Mouse (Mus musculus): ENCODE measurements at regions not wholly inside any gene's neighbourhood (a gene's known extent, or its start where the extent isn't known, plus 50 kb on each side); places are given as distances from the start of the nearest gene placed in this dataset.
A peak's percentile ranks its signal among the peaks of the same experiment; 100 is the strongest.
"Not testable (repeated sequence)": the region's sequence is repeated elsewhere in the genome, so short reads cannot be mapped to it uniquely, and the experiment has no call there.

GRCm38 (mm10) chr17:15242976-15243635 lies 133.6 kb downstream of the Dll1 start:
- H3K27me3 ChIP-seq = 0 out of 2 replicates have a peak, but pooled peaks cover 6% of the 10 kb centered on the region
- no peak overlapping the region for H3K4me3 ChIP-seq (replicated peaks)
- WGBS = 75% methylated on average over 6 of the region's 6 CpGs
- no peaks in the 10 kb centered on the region for H3K36me3 ChIP-seq
- no peaks in the 10 kb centered on the region for H3K9me3 ChIP-seq (replicated peaks)
- H3K27ac ChIP-seq = no peak overlapping the region
- peaks cover 6% of the 10 kb centered on the region for H3K4me1 ChIP-seq
- no peak overlapping the region for H3K4me2 ChIP-seq
- H3K9ac ChIP-seq = no peak overlapping the region
- no peak for ATAC-seq (replicated peaks; ENCODE audit: low FRiP score)

- H3K9me3 ChIP-seq (replicated peaks) = no peaks in the 10 kb centered on the region
- H3K4me3 ChIP-seq (replicated peaks) = no peak overlapping the region
- no peaks in the 10 kb centered on the region for H3K36me3 ChIP-seq
- no peaks in the 10 kb centered on the region for H3K4me1 ChIP-seq
- H3K4me2 ChIP-seq = no peak overlapping the region
- H3K9ac ChIP-seq = no peak overlapping the region
- no peak for ATAC-seq (replicated peaks; ENCODE audit: low FRiP score)
- WGBS = 87% methylated on average over 8 of the region's 8 CpGs
- no peak overlapping the region for H3K27ac ChIP-seq
- 0 out of 2 replicates have a peak, but pooled peaks cover 3% of the 10 kb centered on the region for H3K27me3 ChIP-seq
These were observed 134.3 kb downstream of the Dll1 start for GRCm38 (mm10) chr17:15242356-15242755.

- 84% methylated on average over 1 of the region's 1 CpGs for WGBS
- Histone ChIP-seq H3K4me2 (no peak overlapping the region), H3K36me3 (no peaks in the 10 kb centered on the region), H3K27me3 (no peaks in the 10 kb centered on the region), H3K4me3 (replicated peaks) (no peak overlapping the region), H3K9me3 (replicated peaks) (no peaks in the 10 kb centered on the region), H3K27ac (no peak overlapping the region), H3K4me1 (no peaks in the 10 kb centered on the region), H3K9ac (no peak overlapping the region)
- ATAC-seq (replicated peaks; ENCODE audit: low FRiP score) = no peak
These were observed 135.2 kb downstream of the Dll1 start for GRCm38 (mm10) chr17:15241491-15241890.

- not testable (repeated sequence) for H3K27ac ChIP-seq; H3K27me3 ChIP-seq; ATAC-seq (replicated peaks; ENCODE audit: low FRiP score); H3K4me3 ChIP-seq (replicated peaks); H3K9ac ChIP-seq; H3K9me3 ChIP-seq (replicated peaks); H3K4me2 ChIP-seq; H3K4me1 ChIP-seq; H3K36me3 ChIP-seq
- 73% methylated on average over 12 of the region's 12 CpGs for WGBS
These were observed 136.0 kb downstream of the Dll1 start for GRCm38 (mm10) chr17:15240641-15241040.

GRCm38 (mm10) chr17:15240011-15240410 lies 136.7 kb downstream of the Dll1 start:
- Histone ChIP-seq H3K27me3 (no peaks in the 10 kb centered on the region), H3K9ac (no peak overlapping the region), H3K4me3 (replicated peaks) (no peak overlapping the region), H3K4me2 (no peak overlapping the region), H3K36me3 (no peaks in the 10 kb centered on the region), H3K9me3 (replicated peaks) (no peaks in the 10 kb centered on the region), H3K27ac (no peak overlapping the region), H3K4me1 (no peaks in the 10 kb centered on the region)
- no peak for ATAC-seq (replicated peaks; ENCODE audit: low FRiP score)
- 94% methylated on average over 7 of the region's 7 CpGs for WGBS

- no peak for ATAC-seq (replicated peaks; ENCODE audit: low FRiP score)
- 88% methylated on average over 6 of the region's 6 CpGs for WGBS
- H3K4me2 ChIP-seq = no peak overlapping the region
- no peaks in the 10 kb centered on the region for H3K4me1 ChIP-seq
- H3K9me3 ChIP-seq (replicated peaks) = no peaks in the 10 kb centered on the region
- H3K27me3 ChIP-seq = no peaks in the 10 kb centered on the region
- H3K9ac ChIP-seq = no peak overlapping the region
- no peak overlapping the region for H3K4me3 ChIP-seq (replicated peaks)
- no peak overlapping the region for H3K27ac ChIP-seq
- no peaks in the 10 kb centered on the region for H3K36me3 ChIP-seq
These were observed 141.6 kb downstream of the Dll1 start for GRCm38 (mm10) chr17:15235041-15235440.

- Histone ChIP-seq H3K36me3 (no peaks in the 10 kb centered on the region), H3K4me1 (no peaks in the 10 kb centered on the region), H3K4me3 (replicated peaks) (no peak overlapping the region), H3K9ac (no peak overlapping the region), H3K27ac (no peak overlapping the region), H3K4me2 (no peak overlapping the region), H3K27me3 (no peaks in the 10 kb centered on the region), H3K9me3 (replicated peaks) (no peaks in the 10 kb centered on the region)
- no peak for ATAC-seq (replicated peaks; ENCODE audit: low FRiP score)
- 57% methylated on average over 5 of the region's 5 CpGs for WGBS
These were observed 145.5 kb downstream of the Dll1 start for GRCm38 (mm10) chr17:15231175-15231574.

GRCm38 (mm10) chr17:15229159-15229558 lies 147.5 kb downstream of the Dll1 start:
- ATAC-seq (replicated peaks; ENCODE audit: low FRiP score) = no peak

GRCm38 (mm10) chr17:15228077-15228476 lies 148.6 kb downstream of the Dll1 start:
- H3K27me3 ChIP-seq = no peaks in the 10 kb centered on the region
- WGBS = 77% methylated on average over 8 of the region's 8 CpGs
- ATAC-seq (replicated peaks; ENCODE audit: low FRiP score) = no peak
- no peak overlapping the region for H3K27ac ChIP-seq
- H3K4me3 ChIP-seq (replicated peaks) = no peak overlapping the region
- H3K4me1 ChIP-seq = no peaks in the 10 kb centered on the region
- no peaks in the 10 kb centered on the region for H3K9me3 ChIP-seq (replicated peaks)
- no peaks in the 10 kb centered on the region for H3K36me3 ChIP-seq
- H3K4me2 ChIP-seq = no peak overlapping the region
- H3K9ac ChIP-seq = no peak overlapping the region

More at GRCm38 (mm10) chr17:15229159-15229558, 147.5 kb downstream of the Dll1 start:
- H3K4me1 ChIP-seq = no peaks in the 10 kb centered on the region
- no peak overlapping the region for H3K9ac ChIP-seq
- H3K27ac ChIP-seq = no peak overlapping the region
- H3K4me3 ChIP-seq (replicated peaks) = no peak overlapping the region
- H3K9me3 ChIP-seq (replicated peaks) = no peaks in the 10 kb centered on the region
- H3K36me3 ChIP-seq = no peaks in the 10 kb centered on the region
- H3K27me3 ChIP-seq = no peaks in the 10 kb centered on the region
- no peak overlapping the region for H3K4me2 ChIP-seq
- WGBS = 67% methylated on average over 6 of the region's 6 CpGs

- H3K4me2 ChIP-seq = no peak overlapping the region
- no peaks in the 10 kb centered on the region for H3K9me3 ChIP-seq (replicated peaks)
- no peaks in the 10 kb centered on the region for H3K4me1 ChIP-seq
- no peaks in the 10 kb centered on the region for H3K27me3 ChIP-seq
- ATAC-seq (replicated peaks; ENCODE audit: low FRiP score) = no peak
- no peaks in the 10 kb centered on the region for H3K36me3 ChIP-seq
- no peak overlapping the region for H3K9ac ChIP-seq
- H3K4me3 ChIP-seq (replicated peaks) = no peak overlapping the region
- H3K27ac ChIP-seq = no peak overlapping the region
- WGBS = 92% methylated on average over 10 of the region's 10 CpGs
These were observed 152.8 kb downstream of the Dll1 start for GRCm38 (mm10) chr17:15223826-15224225.

- Histone ChIP-seq H3K27ac (no peak overlapping the region), H3K36me3 (no peaks in the 10 kb centered on the region), H3K27me3 (no peaks in the 10 kb centered on the region), H3K4me3 (replicated peaks) (no peak overlapping the region), H3K9ac (no peak overlapping the region), H3K4me2 (no peak overlapping the region), H3K9me3 (replicated peaks) (no peaks in the 10 kb centered on the region), H3K4me1 (no peaks in the 10 kb centered on the region)
- WGBS = 79% methylated on average over 3 of the region's 3 CpGs
- no peak for ATAC-seq (replicated peaks; ENCODE audit: low FRiP score)
These were observed 153.7 kb downstream of the Dll1 start for GRCm38 (mm10) chr17:15222923-15223322.

- H3K27me3 ChIP-seq = no peaks in the 10 kb centered on the region
- no peak overlapping the region for H3K4me2 ChIP-seq
- H3K4me3 ChIP-seq (replicated peaks) = no peak overlapping the region
- no peak for ATAC-seq (replicated peaks; ENCODE audit: low FRiP score)
- H3K36me3 ChIP-seq = no peaks in the 10 kb centered on the region
- H3K9me3 ChIP-seq (replicated peaks) = no peaks in the 10 kb centered on the region
- no peak overlapping the region for H3K27ac ChIP-seq
- no peak overlapping the region for H3K9ac ChIP-seq
- no peaks in the 10 kb centered on the region for H3K4me1 ChIP-seq
- 74% methylated on average over 1 of the region's 1 CpGs for WGBS
These were observed 162.5 kb downstream of the Dll1 start for GRCm38 (mm10) chr17:15214157-15214685.

GRCm38 (mm10) chr17:15208808-15209173 lies 167.5 kb upstream of the Gm3448 start:
- Histone ChIP-seq H3K4me2 (peak overlapping the region; percentile 74), H3K27me3 (0 out of 2 replicates have a peak, but pooled peaks cover 2% of the 10 kb centered on the region), H3K9ac (no peak overlapping the region), H3K4me1 (peaks cover 21% of the 10 kb centered on the region), H3K36me3 (no peaks in the 10 kb centered on the region), H3K9me3 (replicated peaks) (no peaks in the 10 kb centered on the region), H3K4me3 (replicated peaks) (peak overlapping the region; percentile 38), H3K27ac (no peak overlapping the region)
- 55% methylated on average over 3 of the region's 3 CpGs for WGBS
- no peak for ATAC-seq (replicated peaks; ENCODE audit: low FRiP score)

All from kidney, embryonic 15.5 days (tissue).